Mouse (Mus musculus) small intestine, adult 2 months (tissue): ENCODE measurements around the gene Atf6.

ENCODE experiments used
- CTCF ChIP-seq: fragments of 200-500 bp; IDR thresholded peaks from 2 replicates; pipeline ENCODE4 v1.5.1; 2012; ENCODE audit warnings: low read depth, mild to moderate bottlenecking, control low read depth, inconsistent platforms, low read length, moderate library complexity, mixed read lengths; ENCODE audit not compliant: insufficient replicate concordance, insufficient read length; ENCODE audit errors: extremely low read depth
- POLR2A ChIP-seq: fragments of 200-500 bp; IDR thresholded peaks from 2 replicates; pipeline ENCODE4 v1.6.1; 2012; ENCODE audit warnings: low read depth, mild to moderate bottlenecking, control low read depth, inconsistent platforms, low read length, moderate library complexity

- TF ChIP-seq POLR2A (no peak), CTCF (no peak)
These were observed 188.7 kb downstream of the Atf6 start for GRCm38 (mm10) chr1:170678861-170679260.
